In the genomic region with DNA sequence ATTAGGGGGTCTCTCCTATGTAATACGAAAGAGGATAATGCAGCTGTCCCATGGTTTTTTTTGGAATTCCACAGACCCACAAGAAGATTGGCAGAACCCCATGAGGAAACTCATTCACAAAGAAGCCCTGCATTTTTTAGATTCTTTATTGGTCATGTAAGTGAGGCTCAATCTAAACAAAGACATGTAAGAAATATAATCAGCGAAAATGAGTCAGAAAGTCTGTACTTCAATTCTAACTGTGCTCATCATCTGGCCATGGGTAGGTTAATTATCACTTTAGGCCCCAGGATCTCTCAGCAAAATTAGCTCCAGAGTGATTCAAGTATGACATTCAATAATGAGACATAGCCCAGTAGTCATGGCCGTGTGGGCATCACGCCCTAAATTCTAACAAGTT, we compare ENCODE assay signal across 21 mouse cellular contexts.
A peak's percentile ranks its signal among the peaks of the same experiment; 100 is the strongest.
DNase-seq lines count a peak whose midpoint lies in the region; ATAC-seq and TF ChIP-seq lines count a peak whose summit lies in the region.
"Had no signal": no experiment of that assay in that cellular context is flagged by ENCODE, and none has a peak within 500 bp of the region (broad histone marks: within the 10 kb centered on the region; RNA-seq: fewer than 3 reads in every experiment).

No protein-coding gene starts in this region.

- no peak overlapping the region for H3K4me2 ChIP-seq in midbrain, postnatal 0 days (ENCODE audit: low read depth, low read length, poor library complexity, severe bottlenecking)
- no peak overlapping the region for H3K4me2 ChIP-seq in midbrain, embryonic 15.5 days
- H3K4me2 ChIP-seq: embryonic facial prominence, embryonic 13.5 days; forebrain, embryonic 13.5 days; heart, embryonic 11.5 days; hindbrain, embryonic 12.5 days; hindbrain, embryonic 15.5 days had no signal

- no peaks in the 10 kb centered on the region for H3K9me3 ChIP-seq in midbrain, postnatal 0 days (ENCODE audit: low read length)
- H3K9me3 ChIP-seq in midbrain, embryonic 15.5 days = no peaks in the 10 kb centered on the region
- H3K9me3 ChIP-seq: embryonic facial prominence, embryonic 13.5 days; forebrain, embryonic 10.5 days; forebrain, embryonic 13.5 days; hindbrain, embryonic 12.5 days; hindbrain, embryonic 15.5 days had no signal

- ATAC-seq in midbrain, postnatal 0 days (ENCODE audit: low FRiP score) = no peak
- ATAC-seq in midbrain, embryonic 15.5 days (replicated peaks) = no peak
- ATAC-seq: forebrain, embryonic 13.5 days; forebrain, postnatal 0 days had no signal

- no peak overlapping the region for H3K27ac ChIP-seq in midbrain, postnatal 0 days (ENCODE audit: low read depth, low read length)
- H3K27ac ChIP-seq in midbrain, embryonic 15.5 days = no peak overlapping the region
- H3K27ac ChIP-seq: embryonic facial prominence, embryonic 13.5 days; forebrain, embryonic 10.5 days; forebrain, embryonic 13.5 days; gastrocnemius, adult 2 months; hindbrain, embryonic 12.5 days; hindbrain, embryonic 15.5 days had no signal

- no peaks in the 10 kb centered on the region for H3K36me3 ChIP-seq in midbrain, postnatal 0 days (ENCODE audit: insufficient read depth, low read length)
- H3K36me3 ChIP-seq in midbrain, embryonic 15.5 days (replicated peaks) = no peaks in the 10 kb centered on the region
- H3K36me3 ChIP-seq: embryonic facial prominence, embryonic 13.5 days; forebrain, embryonic 10.5 days; hindbrain, embryonic 12.5 days; hindbrain, embryonic 15.5 days had no signal

- H3K4me1 ChIP-seq in midbrain, postnatal 0 days (ENCODE audit: insufficient read depth, low read length) = no peaks in the 10 kb centered on the region
- no peaks in the 10 kb centered on the region for H3K4me1 ChIP-seq in midbrain, embryonic 15.5 days
- H3K4me1 ChIP-seq: embryonic facial prominence, embryonic 13.5 days; forebrain, embryonic 10.5 days; forebrain, embryonic 13.5 days; hindbrain, embryonic 12.5 days; hindbrain, embryonic 15.5 days had no signal

- peak; percentile 3 for DNase-seq in midbrain, postnatal 0 days (ENCODE audit: low spot score)
- peak; percentile 92 for DNase-seq in Muller cell, postnatal 12 days (ENCODE audit: inconsistent ontology term)
- peak; percentile 29 for DNase-seq in brain, adult 2 months (ENCODE audit: low read depth, low spot score)
- DNase-seq in kidney, postnatal 14 days = no peak
- no peak for DNase-seq in kidney, adult 11 months
- DNase-seq: adrenal gland, adult 2 months; adrenal gland, postnatal 14 days; cerebellum, adult 18-20 months; cerebellum, adult 9-10 months; cerebellum, postnatal 14 days; forebrain, postnatal 0 days; gastrocnemius, adult 2 months; gastrocnemius, postnatal 14 days; heart, adult 11 months had no signal

- H3K27me3 ChIP-seq in midbrain, postnatal 0 days (ENCODE audit: insufficient read depth, low read length) = no peaks in the 10 kb centered on the region
- H3K27me3 ChIP-seq in midbrain, embryonic 15.5 days (replicated peaks) = no peaks in the 10 kb centered on the region
- H3K27me3 ChIP-seq: embryonic facial prominence, embryonic 13.5 days; forebrain, embryonic 13.5 days; hindbrain, embryonic 12.5 days; hindbrain, embryonic 15.5 days had no signal

- no peak for TF ChIP-seq CTCF in midbrain, postnatal 0 days (IDR thresholded peaks at IDR 0.05)

- WGBS in midbrain, postnatal 0 days = 87% methylated on average over 4 of the region's 4 CpGs
- WGBS in midbrain, embryonic 15.5 days = 85% methylated on average over 4 of the region's 4 CpGs

- H3K4me3 ChIP-seq in midbrain, postnatal 0 days (ENCODE audit: low read depth, low read length) = no peak overlapping the region
- no peak overlapping the region for H3K4me3 ChIP-seq in midbrain, embryonic 15.5 days
- H3K4me3 ChIP-seq: embryonic facial prominence, embryonic 13.5 days; forebrain, embryonic 10.5 days; forebrain, embryonic 13.5 days; gastrocnemius, adult 2 months; hindbrain, embryonic 12.5 days; hindbrain, embryonic 15.5 days had no signal

- no peak overlapping the region for H3K9ac ChIP-seq in midbrain, postnatal 0 days (replicated peaks; ENCODE audit: low read length, poor library complexity, severe bottlenecking)
- H3K9ac ChIP-seq in midbrain, embryonic 15.5 days = no peak overlapping the region
- H3K9ac ChIP-seq: embryonic facial prominence, embryonic 13.5 days; forebrain, embryonic 13.5 days; forebrain, postnatal 0 days; hindbrain, embryonic 12.5 days; hindbrain, embryonic 15.5 days had no signal

Comparison
In these comparisons a context has a peak if more than half of its experiments do, and no peak if none do; other contexts are left out.
1. DNase-seq: peak in midbrain, postnatal 0 days (single experiment), Muller cell, postnatal 12 days (single experiment) and brain, adult 2 months (single experiment); none in kidney, postnatal 14 days (single experiment) and kidney, adult 11 months (single experiment).